Mouse (Mus musculus) gastrocnemius, adult 2 months (tissue): ENCODE measurements around the gene Ppp1r15b. TPM values are rescaled to one million over a fixed set of nuclear protein-coding genes. Genes with fewer than 3 reads are reported as not detected.

Experiments
- DNase-seq: peaks from one replicate; pipeline ENCODE4 v3.0.0; 2022
- H3K27ac ChIP-seq: fragments of 200-600 bp; 2 replicates; pipeline ENCODE4 v1.8.1; 2022; ENCODE audit warnings: mild to moderate bottlenecking
- H3K4me3 ChIP-seq: fragments of 200-600 bp; 2 replicates; pipeline ENCODE4 v1.8.1; 2022; ENCODE audit warnings: mild to moderate bottlenecking, moderate library complexity
- CTCF ChIP-seq: fragments of 200-600 bp; IDR thresholded peaks from 2 replicates; pipeline ENCODE4 v1.8.1; 2022; ENCODE audit warnings: antibody characterized with exemption, mild to moderate bottlenecking, moderate library complexity
- intact Hi-C: fragments of 180-260 bp; cut with DNase I; formaldehyde crosslinking; loops from one replicate; pipeline ENCODE4 v1.15.1; 2025
- total RNA-seq, 2 experiments: library from RNA; stranded (reverse); gene quantifications; 2 replicates each; pipeline ENCODE4 v1.2.3; 2021

Ppp1r15b gene
- total RNA-seq, 2 experiments from 2014 or later: 16.4 to 18.6 TPM

DNA sequence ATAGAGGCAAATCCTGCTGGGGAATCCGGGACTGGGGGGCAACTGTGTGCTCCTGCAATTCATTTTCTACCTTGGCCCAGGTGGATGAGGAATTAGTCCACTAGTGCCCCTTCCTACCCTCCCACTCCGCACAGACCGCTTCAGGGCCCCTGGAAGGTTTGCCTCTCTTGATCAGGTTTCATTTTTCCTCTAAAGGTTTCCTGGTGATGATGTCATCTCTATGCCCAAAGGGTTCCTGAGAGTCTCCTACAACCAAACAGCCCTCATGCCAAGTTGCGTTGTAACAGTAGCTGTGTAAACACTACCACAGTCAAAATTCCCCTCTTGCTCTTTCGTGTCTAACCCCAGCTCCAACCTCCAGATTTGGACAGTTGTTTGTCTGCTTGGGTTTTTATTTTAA is 16.4 kb downstream of the Ppp1r15b start:
- no peak for DNase-seq

DNA sequence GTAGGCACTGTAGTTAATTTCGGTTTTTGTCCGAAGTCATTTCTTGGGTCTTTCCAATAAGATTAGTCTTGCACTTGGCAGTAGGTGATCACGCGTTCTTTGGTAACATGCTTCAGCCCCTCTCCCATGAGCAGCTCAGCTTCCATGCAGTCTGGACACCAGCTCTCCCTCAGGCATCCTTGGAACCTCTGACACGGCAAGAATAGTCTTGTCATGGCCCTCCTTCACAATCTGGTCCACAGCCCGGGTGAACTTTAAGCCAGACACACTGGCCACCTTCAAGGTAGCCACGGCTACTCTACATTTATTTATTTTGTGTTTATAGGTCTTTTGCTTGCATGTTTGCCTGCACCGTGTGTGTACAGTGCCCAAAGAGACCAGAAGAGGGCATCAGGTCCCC is 17.2 kb downstream of the Ppp1r15b start:
- DNase-seq: no peak
- intact Hi-C loops: loop anchor here (10.0 kb wide), 1 partner anchor 467 kb away; the partner anchor contains the start of gene Snrpe
- no peak overlapping the region for H3K27ac ChIP-seq
- no peak overlapping the region for H3K4me3 ChIP-seq
- no peak for TF ChIP-seq CTCF

More for the DNA sequence above, 16.4 kb downstream of the Ppp1r15b start:
- TF ChIP-seq CTCF: no peak
- H3K27ac ChIP-seq: no peak overlapping the region
- H3K4me3 ChIP-seq: no peak overlapping the region
- intact Hi-C loops: loop anchor here (2.0 to 10.0 kb wide), 2 partner anchors 205 to 467 kb away; partner anchors contain the start of gene Snrpe

DNA sequence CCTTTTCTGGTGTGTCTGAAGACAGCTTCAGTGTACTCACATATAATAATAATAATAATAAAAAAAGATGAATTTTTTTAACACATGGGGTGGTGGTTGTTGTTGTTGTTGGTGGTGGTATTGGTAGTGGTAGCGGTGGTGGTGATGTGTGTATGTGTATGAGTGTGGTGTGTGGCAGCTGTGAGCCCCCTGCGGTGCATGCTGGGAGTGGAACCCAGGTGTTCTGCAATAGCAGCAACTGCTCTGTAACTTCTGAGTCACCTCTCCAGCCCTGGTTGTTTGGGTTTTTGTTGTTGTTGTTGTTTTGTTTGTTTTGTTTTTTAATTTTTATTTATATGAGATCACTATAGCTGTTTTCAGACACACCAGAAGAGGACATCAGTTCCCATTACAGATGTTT is 19.6 kb downstream of the Ppp1r15b start:
- H3K4me3 ChIP-seq: no peak overlapping the region
- TF ChIP-seq CTCF: no peak
- no peak overlapping the region for H3K27ac ChIP-seq
- intact Hi-C loops: no loop called here
- no peak for DNase-seq

DNA sequence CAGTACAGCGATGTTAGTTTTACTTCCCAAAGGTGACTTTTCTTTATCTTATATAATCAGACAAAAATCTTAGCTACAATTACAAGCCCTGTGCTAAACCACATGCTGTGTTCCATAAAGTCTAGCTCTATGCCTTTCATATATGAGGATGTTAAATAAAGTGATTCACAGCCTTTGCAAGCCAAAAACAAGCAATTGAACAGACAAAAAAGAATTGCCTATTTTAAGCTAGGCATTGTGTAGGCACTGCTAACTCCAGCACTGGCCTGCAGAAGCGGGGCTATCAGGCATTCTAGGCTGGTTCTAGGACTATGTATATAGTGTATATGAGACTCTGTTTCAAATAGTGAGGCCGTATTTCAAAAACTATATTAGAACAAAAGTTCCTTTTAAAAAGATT is 21.3 kb downstream of the Ppp1r15b start:
- intact Hi-C loops: no loop called here
- no peak overlapping the region for H3K27ac ChIP-seq
- TF ChIP-seq CTCF: no peak
- DNase-seq: no peak
- no peak overlapping the region for H3K4me3 ChIP-seq

DNA sequence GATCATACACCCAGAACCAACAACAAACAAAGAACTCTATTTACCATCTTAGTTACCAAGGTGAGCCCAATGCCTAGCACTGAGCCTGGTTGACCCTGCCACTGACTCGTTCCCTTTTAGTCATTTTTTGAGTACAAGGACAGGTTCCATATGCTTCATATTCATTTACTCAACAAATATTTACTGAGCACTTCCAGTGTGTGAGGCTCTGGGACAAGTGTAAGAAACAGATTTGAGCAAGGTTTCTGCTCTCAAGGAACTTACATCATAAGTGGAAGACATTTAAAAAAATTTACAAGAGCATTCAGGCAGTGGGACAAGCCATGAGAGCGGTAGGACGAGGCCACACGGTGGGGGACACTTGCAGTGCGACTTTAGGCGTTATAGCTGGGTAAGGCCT is 24.3 kb downstream of the Ppp1r15b start:
- H3K4me3 ChIP-seq: no peak overlapping the region
- TF ChIP-seq CTCF: no peak
- DNase-seq: no peak
- no peak overlapping the region for H3K27ac ChIP-seq
- intact Hi-C loops: no loop called here

DNA sequence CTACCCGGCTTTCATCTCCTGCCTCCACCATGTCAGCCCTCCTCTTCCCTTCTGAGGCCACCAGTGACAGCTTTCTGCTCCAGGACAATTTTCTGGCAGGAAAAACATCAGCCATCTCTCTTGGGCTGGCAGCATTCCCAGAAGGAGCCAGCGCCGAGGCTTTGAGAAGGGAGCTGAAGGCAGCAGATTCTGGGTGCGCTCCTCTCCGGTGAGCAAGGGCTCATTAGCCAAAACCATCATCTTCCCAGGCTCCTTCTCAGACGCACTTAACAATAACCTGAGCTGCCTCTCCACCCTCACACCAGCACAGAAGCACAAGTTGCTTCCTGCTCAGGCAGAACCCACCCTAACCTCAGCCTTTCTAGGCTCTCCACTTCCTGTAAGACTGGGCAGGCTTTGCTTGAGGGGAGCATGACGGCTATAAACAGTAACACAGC is 28.2 kb downstream of the Ppp1r15b start:
- DNase-seq: peak; percentile 52
- TF ChIP-seq CTCF: no peak
- Histone ChIP-seq H3K4me3 (peak overlapping the region; percentile 26; the same call in 1 of the 2 replicates), H3K27ac (no peak overlapping the region)
- intact Hi-C loops: no loop called here

DNA sequence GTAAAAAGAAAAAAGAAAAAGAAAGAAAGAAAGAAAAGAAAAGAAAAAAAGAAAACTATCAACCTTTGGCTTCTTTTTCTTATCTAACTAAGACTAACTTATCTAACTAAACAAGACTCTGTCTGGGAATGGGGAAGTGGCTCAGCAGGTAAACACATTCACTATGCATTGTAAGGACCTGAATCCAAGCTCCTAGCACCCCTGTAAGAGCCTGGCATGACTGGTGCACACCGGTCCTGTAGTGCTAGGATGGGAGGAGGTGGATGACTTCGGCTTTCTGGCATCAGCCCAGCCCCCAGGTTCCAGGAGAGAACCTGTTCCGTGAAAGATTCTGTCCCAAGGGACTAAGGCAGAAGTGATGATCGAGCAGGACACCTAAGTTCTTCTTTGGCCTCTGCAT is 30.6 kb downstream of the Ppp1r15b start:
- intact Hi-C loops: no loop called here
- no peak for TF ChIP-seq CTCF
- Histone ChIP-seq H3K27ac (no peak overlapping the region), H3K4me3 (no peak overlapping the region)
- no peak for DNase-seq

DNA sequence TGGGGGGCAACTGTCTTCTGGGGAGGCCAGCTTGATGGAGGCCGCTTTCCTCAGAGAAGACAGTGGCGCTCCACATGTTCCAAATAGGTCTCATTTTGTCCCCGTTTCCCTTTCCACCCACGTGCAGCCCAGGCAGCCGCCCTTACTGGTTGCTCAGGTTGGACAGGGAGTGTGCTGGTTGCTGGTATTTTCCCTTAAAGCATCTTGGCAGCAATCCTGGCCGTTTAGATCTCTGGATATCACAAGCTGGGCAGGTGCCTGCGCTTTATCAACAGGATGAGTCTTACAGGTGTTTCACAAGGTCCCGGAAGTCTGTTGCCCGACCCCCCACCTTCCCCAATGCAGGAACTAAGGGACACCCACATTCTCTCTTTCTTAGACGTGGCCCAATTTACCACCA is 31.1 kb downstream of the Ppp1r15b start:
- no peak overlapping the region for H3K27ac ChIP-seq
- DNase-seq: no peak
- no peak overlapping the region for H3K4me3 ChIP-seq
- TF ChIP-seq CTCF: no peak
- intact Hi-C loops: no loop called here

DNA sequence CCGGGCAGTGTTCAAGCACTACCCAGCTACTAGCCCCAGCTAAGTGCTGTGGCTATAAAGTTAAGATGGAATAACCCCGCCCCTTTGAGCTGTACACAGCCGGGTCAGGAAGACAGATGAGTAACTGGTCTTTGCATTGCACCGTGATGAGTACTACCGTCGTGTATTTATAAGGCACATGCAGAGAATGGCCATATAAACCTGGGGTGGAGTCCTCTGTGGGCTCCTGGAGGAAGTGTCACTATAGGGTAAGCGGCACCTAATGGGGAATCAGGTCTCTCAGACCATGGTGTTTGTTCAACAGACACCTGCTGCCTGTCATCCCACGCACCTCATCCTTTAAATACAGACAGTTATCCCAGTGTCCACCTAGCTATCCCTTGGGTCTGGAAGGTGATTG is 32.0 kb downstream of the Ppp1r15b start:
- H3K4me3 ChIP-seq: no peak overlapping the region
- no peak for TF ChIP-seq CTCF
- DNase-seq: no peak
- no peak overlapping the region for H3K27ac ChIP-seq
- intact Hi-C loops: no loop called here

DNA sequence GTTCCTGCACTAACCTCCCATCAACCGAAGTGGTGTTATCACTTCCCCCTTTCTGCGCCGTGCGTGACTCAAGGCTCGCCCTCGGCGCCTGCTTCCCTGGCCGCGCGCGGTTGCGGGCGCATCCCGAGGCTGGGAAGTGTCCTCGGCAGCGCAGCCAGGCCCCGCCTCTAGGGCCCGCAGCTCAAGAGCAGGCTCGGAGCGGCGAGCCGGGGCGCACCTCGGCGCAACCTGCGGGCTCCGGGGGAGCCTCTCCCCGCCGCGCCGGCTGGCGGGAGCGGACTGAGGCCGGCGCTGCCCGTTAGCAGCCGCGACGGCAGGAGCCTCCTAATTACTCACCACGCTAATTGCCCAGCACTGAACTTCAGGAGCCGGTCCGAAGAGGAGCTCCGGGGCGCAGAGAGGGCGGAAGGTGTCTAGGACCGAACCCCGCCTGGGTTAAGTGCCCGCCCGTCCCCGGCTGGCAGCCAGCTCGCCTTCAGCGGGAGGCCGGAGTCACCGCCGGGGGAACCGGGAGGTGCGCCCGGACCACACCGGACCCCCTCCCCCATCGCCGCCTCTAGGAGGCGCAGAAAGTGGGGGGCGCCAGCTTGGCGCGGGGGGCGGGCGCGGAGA is 33.0 kb downstream of the Ppp1r15b start, which contains the start of gene Plekha6:
Gene Plekha6, plus strand, starts transcription at position 391 of the 612 bp plus-strand sequence.
- intact Hi-C loops: no loop called here
- Histone ChIP-seq H3K27ac (no peak within 1 kb of the TSS), H3K4me3 (peak within 1 kb of the TSS; percentile 74)
- DNase-seq: peak; percentile 53
- no peak for TF ChIP-seq CTCF

DNA sequence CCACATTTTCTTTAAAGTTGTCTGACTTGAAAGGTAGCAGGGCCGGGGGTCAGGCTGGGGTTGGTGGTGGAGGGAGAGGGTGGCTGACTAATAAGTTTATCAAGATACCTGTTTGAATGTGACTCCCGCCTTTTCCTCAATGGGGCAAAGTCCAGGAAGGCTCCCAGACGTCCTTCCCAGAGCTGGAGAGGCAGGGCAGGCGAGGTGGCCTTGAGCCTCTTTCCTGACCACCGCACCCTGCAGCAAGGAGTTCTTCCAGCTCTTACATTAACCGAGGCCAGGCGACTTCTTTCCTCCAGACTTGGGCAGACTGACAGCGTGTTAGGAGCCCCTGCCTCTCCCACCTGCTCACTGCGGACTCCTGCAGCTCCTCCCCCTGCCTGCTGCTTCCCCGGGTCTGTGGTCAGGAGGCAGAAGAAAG is 33.7 kb downstream of the Ppp1r15b start:
- peak overlapping the region; percentile 74 for H3K4me3 ChIP-seq

DNA sequence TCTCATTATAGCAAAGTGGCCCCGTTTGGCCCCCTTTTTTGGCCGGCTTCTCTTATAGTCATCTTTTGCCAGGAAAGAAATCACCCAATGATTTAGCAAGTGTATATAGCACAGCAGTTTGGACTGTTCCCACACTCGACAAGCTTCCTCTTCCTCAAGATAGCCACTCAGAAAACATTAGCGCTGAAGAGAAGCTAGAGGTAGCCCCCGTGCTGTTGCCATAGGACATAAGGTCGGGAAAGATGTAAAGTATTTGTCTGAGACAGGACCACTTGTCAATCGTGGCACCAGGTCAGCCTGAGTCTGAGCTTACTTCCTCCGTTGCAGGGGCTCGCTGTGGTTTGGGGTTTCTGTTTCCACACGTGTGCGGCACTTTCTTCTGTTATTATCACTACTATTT is 34.2 kb downstream of the Ppp1r15b start:
- no peak for TF ChIP-seq CTCF
- intact Hi-C loops: no loop called here
- DNase-seq: no peak
- H3K27ac ChIP-seq: no peak overlapping the region
- no peak overlapping the region for H3K4me3 ChIP-seq

More for the DNA sequence above, 33.7 kb downstream of the Ppp1r15b start:
- no peak overlapping the region for H3K27ac ChIP-seq
- intact Hi-C loops: no loop called here
- TF ChIP-seq CTCF: no peak
- no peak for DNase-seq

DNA sequence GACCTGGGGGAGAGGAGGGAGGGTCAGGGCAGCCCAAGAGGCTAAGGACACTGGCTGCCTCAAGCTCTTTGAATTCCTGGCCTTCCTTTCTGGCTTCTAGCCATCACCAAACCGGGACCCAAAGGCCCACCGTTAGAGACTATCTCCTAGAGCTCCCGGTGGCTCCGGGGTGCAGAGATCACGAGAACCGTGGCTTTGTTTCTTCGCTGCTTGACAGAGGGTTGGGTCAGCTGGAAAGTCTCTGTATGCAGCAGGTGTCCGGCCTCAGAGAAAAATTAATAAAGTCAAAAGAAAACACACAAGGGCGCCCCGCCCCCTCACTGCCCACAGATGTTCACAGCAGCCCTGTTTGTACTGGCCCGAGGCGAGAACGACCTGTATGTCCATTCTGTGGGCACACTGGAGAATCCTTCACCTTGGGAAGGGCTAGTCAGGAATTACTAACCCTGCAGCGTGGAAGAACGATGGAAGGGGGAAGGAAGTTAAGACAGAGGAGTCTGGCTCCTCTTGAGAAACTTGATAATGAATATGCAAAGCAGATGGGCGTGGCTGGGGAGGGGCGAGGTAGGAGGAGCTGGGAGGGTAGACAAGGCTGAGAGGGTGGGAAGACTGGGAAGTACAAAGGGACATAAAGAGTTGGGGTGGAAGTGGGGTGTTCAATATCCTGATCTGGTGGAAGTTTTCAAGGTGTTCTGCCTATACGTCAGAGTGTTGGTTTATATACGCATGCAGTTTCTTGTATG is 37.5 kb downstream of the Ppp1r15b start:
- Histone ChIP-seq H3K27ac (no peak overlapping the region), H3K4me3 (no peak overlapping the region)
- no peak for TF ChIP-seq CTCF
- intact Hi-C loops: no loop called here
- no peak for DNase-seq
